Mouse (Mus musculus): ENCODE results near the gene Rab30. TPM values are rescaled to one million over a fixed set of nuclear protein-coding genes. Genes with fewer than 3 reads are reported as not detected.
A peak's percentile ranks its signal among the peaks of the same experiment; 100 is the strongest.

The Rab30 gene
- total and polyA plus RNA-seq, 3 experiments = 39.1 to 105 (median 66.2) TPM

GRCm38 (mm10) chr7:92834391-92834790 lies 93.0 kb downstream of the Rab30 start:
- in situ Hi-C loops (cut with MboI; ENCODE audit: low pct_ligation_motif_present, low pct_unique_long_range_greater_than_20kb, low sequenced_read_pairs) (no loop called here), dilution Hi-C loops (cut with MboI; ENCODE audit: extremely low pct_ligation_motif_present, extremely low pct_unique_long_range_greater_than_20kb, low sequenced_read_pairs) (no loop called here)
- Histone ChIP-seq H3K27ac (ENCODE audit: insufficient read depth, low read depth) (no peak overlapping the region), H3K79me2 (replicated peaks; ENCODE audit: control insufficient read depth, extremely low read depth, insufficient read depth, poor library complexity, severe bottlenecking) (peaks cover 2% of the 10 kb centered on the region; the same call in 1 of the 2 replicates), H3K4me2 (ENCODE audit: insufficient read depth, low read depth, poor library complexity, severe bottlenecking) (no peak overlapping the region), H3K27me3 (replicated peaks) (no peaks in the 10 kb centered on the region), H3K4me1 (ENCODE audit: control insufficient read depth in 1 of 2, insufficient read depth in 2 of 2) (peaks cover 2 to 4% of the 10 kb centered on the region in 2 experiments; a peak in 1 of 4 replicates), H3K4me3 (replicated peaks in 1 of 3; ENCODE audit: low read depth in 2 of 3, low read length in 2 of 3, poor library complexity in 1 of 3) (no peak overlapping the region), H3K9ac (ENCODE audit: insufficient read depth, low read depth) (no peak overlapping the region), H3K36me3 (replicated peaks in 1 of 2; ENCODE audit: control insufficient read depth in 1 of 2, insufficient read depth in 1 of 2, low read length in 1 of 2) (peaks cover 41 to 83% of the 10 kb centered on the region in 2 experiments), H3K9me3 (replicated peaks; ENCODE audit: low read length) (no peaks in the 10 kb centered on the region)
- TF ChIP-seq CTCF (conservative IDR thresholded peaks at IDR 0.05 in 1 of 2, IDR thresholded peaks at IDR 0.05 in 1 of 2; ENCODE audit: low read depth in 2 of 2, low read length in 2 of 2) = no peak
- no peak for TF ChIP-seq RCOR1 (conservative IDR thresholded peaks at IDR 0.05; ENCODE audit: low read depth, low read length)
- no peak for DNase-seq (ENCODE audit: extremely low read depth)

- TF ChIP-seq USF2 (conservative IDR thresholded peaks at IDR 0.05; ENCODE audit: low read depth, low read length) (no peak), MAFK (IDR thresholded peaks at IDR 0.05; ENCODE audit: insufficient replicate concordance, low read length) (peak; percentile 84), EP300 (IDR thresholded peaks at IDR 0.05; ENCODE audit: low read length) (no peak)
Observed at GRCm38 (mm10) chr7:92836447-92836846, 95.0 kb downstream of the Rab30 start.

DNA sequence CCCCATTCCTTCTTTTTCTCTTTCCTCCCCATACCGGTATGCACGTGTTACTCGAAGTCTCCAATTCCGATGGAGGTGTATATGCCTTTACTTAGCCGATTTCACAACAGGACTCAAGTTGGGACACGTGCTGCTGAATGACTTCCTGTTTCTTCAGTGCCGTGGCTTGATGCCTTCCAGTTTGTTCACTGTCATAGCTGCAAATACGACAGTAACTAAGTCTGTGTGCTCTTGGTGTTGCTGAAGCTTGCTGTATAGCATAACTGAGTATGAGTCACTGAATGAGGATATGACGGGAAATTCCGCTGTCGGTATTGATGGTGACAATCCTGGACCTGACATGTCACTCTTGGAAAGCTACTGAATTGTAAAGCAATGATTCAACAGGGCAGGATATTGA lies 95.8 kb downstream of the Rab30 start:
- no peak overlapping the region for H3K9ac ChIP-seq (ENCODE audit: insufficient read depth, low read depth)
- in situ Hi-C loops (cut with MboI; ENCODE audit: low pct_ligation_motif_present, low pct_unique_long_range_greater_than_20kb, low sequenced_read_pairs) = no loop called here
- H3K27me3 ChIP-seq (replicated peaks) = no peaks in the 10 kb centered on the region
- H3K79me2 ChIP-seq (replicated peaks; ENCODE audit: control insufficient read depth, extremely low read depth, insufficient read depth, poor library complexity, severe bottlenecking) = no peaks in the 10 kb centered on the region
- no peaks in the 10 kb centered on the region for H3K9me3 ChIP-seq (replicated peaks; ENCODE audit: low read length)
- H3K4me3 ChIP-seq (replicated peaks in 1 of 3; ENCODE audit: low read depth in 2 of 3, low read length in 2 of 3, poor library complexity in 1 of 3) = no peak overlapping the region
- peaks cover 2 to 4% of the 10 kb centered on the region in 2 experiments; a peak in 1 of 4 replicates for H3K4me1 ChIP-seq (ENCODE audit: control insufficient read depth in 1 of 2, insufficient read depth in 2 of 2)
- H3K36me3 ChIP-seq (replicated peaks in 1 of 2; ENCODE audit: control insufficient read depth in 1 of 2, insufficient read depth in 1 of 2, low read length in 1 of 2) = peaks cover 28 to 59% of the 10 kb centered on the region in 2 experiments
- DNase-seq (ENCODE audit: extremely low read depth) = no peak
- H3K4me2 ChIP-seq (ENCODE audit: insufficient read depth, low read depth, poor library complexity, severe bottlenecking) = no peak overlapping the region
- no peak for TF ChIP-seq HCFC1 (IDR thresholded peaks at IDR 0.05; ENCODE audit: low read depth, low read length)
- dilution Hi-C loops (cut with MboI; ENCODE audit: extremely low pct_ligation_motif_present, extremely low pct_unique_long_range_greater_than_20kb, low sequenced_read_pairs) = no loop called here
- no peak overlapping the region for H3K27ac ChIP-seq (ENCODE audit: insufficient read depth, low read depth)

More at GRCm38 (mm10) chr7:92836447-92836846, 95.0 kb downstream of the Rab30 start:
- Histone ChIP-seq H3K4me3 (replicated peaks in 1 of 3; ENCODE audit: low read depth in 2 of 3, low read length in 2 of 3, poor library complexity in 1 of 3) (no peak overlapping the region), H3K27ac (ENCODE audit: insufficient read depth, low read depth) (no peak overlapping the region), H3K79me2 (replicated peaks; ENCODE audit: control insufficient read depth, extremely low read depth, insufficient read depth, poor library complexity, severe bottlenecking) (peaks cover 2% of the 10 kb centered on the region; the same call in 1 of the 2 replicates), H3K4me2 (ENCODE audit: insufficient read depth, low read depth, poor library complexity, severe bottlenecking) (no peak overlapping the region), H3K27me3 (replicated peaks) (no peaks in the 10 kb centered on the region), H3K9me3 (replicated peaks; ENCODE audit: low read length) (no peaks in the 10 kb centered on the region), H3K36me3 (replicated peaks in 1 of 2; ENCODE audit: control insufficient read depth in 1 of 2, insufficient read depth in 1 of 2, low read length in 1 of 2) (peaks cover 31 to 66% of the 10 kb centered on the region in 2 experiments), H3K4me1 (ENCODE audit: control insufficient read depth in 1 of 2, insufficient read depth in 2 of 2) (peaks cover 2 to 4% of the 10 kb centered on the region in 2 experiments; a peak in 1 of 4 replicates), H3K9ac (ENCODE audit: insufficient read depth, low read depth) (no peak overlapping the region)
- DNase-seq (ENCODE audit: extremely low read depth) = no peak
- dilution Hi-C loops (cut with MboI; ENCODE audit: extremely low pct_ligation_motif_present, extremely low pct_unique_long_range_greater_than_20kb, low sequenced_read_pairs) = no loop called here
- in situ Hi-C loops (cut with MboI; ENCODE audit: low pct_ligation_motif_present, low pct_unique_long_range_greater_than_20kb, low sequenced_read_pairs) = no loop called here

DNA sequence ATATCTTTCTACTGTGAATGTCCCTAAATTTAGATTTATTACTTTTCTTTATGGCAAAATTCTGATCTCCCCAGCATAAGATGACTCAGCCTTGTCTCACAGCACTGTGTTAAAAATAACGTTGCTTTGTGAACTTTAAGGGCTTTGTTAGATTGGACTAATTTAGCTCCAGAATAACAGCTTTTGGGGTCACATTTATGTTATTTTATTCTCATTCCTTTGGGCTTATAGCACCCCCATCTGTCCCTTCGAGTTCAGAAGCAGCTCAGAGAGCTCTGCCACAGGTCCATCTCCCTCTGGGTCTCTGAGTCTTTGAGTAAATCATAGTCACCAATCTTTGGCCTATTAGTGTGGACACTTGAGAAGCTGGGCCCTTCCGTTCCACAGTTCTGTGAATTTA lies 96.5 kb downstream of the Rab30 start:
- Histone ChIP-seq H3K27me3 (replicated peaks) (no peaks in the 10 kb centered on the region), H3K9me3 (replicated peaks; ENCODE audit: low read length) (no peaks in the 10 kb centered on the region), H3K79me2 (replicated peaks; ENCODE audit: control insufficient read depth, extremely low read depth, insufficient read depth, poor library complexity, severe bottlenecking) (no peaks in the 10 kb centered on the region), H3K4me3 (replicated peaks in 1 of 3; ENCODE audit: low read depth in 2 of 3, low read length in 2 of 3, poor library complexity in 1 of 3) (no peak overlapping the region), H3K4me2 (ENCODE audit: insufficient read depth, low read depth, poor library complexity, severe bottlenecking) (no peak overlapping the region), H3K4me1 (ENCODE audit: control insufficient read depth in 1 of 2, insufficient read depth in 2 of 2) (peaks cover 2 to 4% of the 10 kb centered on the region in 2 experiments; a peak in 1 of 4 replicates), H3K36me3 (replicated peaks in 1 of 2; ENCODE audit: control insufficient read depth in 1 of 2, insufficient read depth in 1 of 2, low read length in 1 of 2) (peaks cover 22 to 52% of the 10 kb centered on the region in 2 experiments), H3K9ac (ENCODE audit: insufficient read depth, low read depth) (peak overlapping the region; percentile 33; the same call in 1 of the 2 replicates), H3K27ac (ENCODE audit: insufficient read depth, low read depth) (no peak overlapping the region)
- dilution Hi-C loops (cut with MboI; ENCODE audit: extremely low pct_ligation_motif_present, extremely low pct_unique_long_range_greater_than_20kb, low sequenced_read_pairs) = no loop called here
- TF ChIP-seq CTCF (conservative IDR thresholded peaks at IDR 0.05 in 1 of 2, IDR thresholded peaks at IDR 0.05 in 1 of 2; ENCODE audit: low read depth in 2 of 2, low read length in 2 of 2) (peak in 1 of 2 experiments; percentile 29; a peak in 2 of 4 replicates), SMC3 (IDR thresholded peaks at IDR 0.05; ENCODE audit: low read depth, low read length) (peak; percentile 24; the same call in 1 of the 2 replicates), ZMIZ1 (IDR thresholded peaks at IDR 0.05; ENCODE audit: low read depth, low read length) (no peak), RAD21 (IDR thresholded peaks at IDR 0.05; ENCODE audit: low read depth, low read length) (peak; percentile 36), SIN3A (IDR thresholded peaks at IDR 0.05; ENCODE audit: low read length) (no peak)
- in situ Hi-C loops (cut with MboI; ENCODE audit: low pct_ligation_motif_present, low pct_unique_long_range_greater_than_20kb, low sequenced_read_pairs) = no loop called here
- DNase-seq (ENCODE audit: extremely low read depth) = no peak
